Mouse (Mus musculus) right cerebral cortex, postnatal 14 days (tissue): ENCODE measurements around the gene Adamts9.

Source experiments
- DNase-seq: peaks from one replicate; pipeline ENCODE4 v3.0.0; 2022

The Adamts9 gene

GRCm38 (mm10) chr6:92858721-92859510, 84.4 kb downstream of the Adamts9 start:
- no peak for DNase-seq

GRCm38 (mm10) chr6:92857761-92858160, 85.5 kb downstream of the Adamts9 start:
- no peak for DNase-seq

GRCm38 (mm10) chr6:92854873-92855272, 88.4 kb downstream of the Adamts9 start:
- no peak for DNase-seq

- peak; percentile 25 for DNase-seq
Observed at GRCm38 (mm10) chr6:92850250-92850649, 93.0 kb downstream of the Adamts9 start.

- no peak for DNase-seq
Observed at GRCm38 (mm10) chr6:92849208-92849607, 94.1 kb downstream of the Adamts9 start.

DNA sequence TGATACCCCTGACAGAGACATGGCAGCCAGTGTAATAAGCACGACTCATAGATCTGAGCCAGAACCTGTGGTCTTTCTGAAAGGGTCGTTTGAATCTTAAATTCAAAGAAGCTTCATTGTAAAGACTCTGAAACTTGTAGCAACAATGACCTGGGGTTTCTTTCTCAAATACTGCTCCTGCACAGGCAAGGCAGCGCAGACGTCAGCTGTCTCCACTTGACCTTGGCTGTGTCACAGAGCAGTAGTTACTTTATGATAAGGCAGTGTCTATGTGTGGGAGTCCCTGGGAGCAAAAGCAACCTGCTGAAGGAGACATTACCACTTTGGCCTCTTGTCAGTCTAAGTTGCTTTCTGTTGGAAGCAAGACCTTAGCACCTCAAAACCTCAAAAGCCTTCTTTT, 96.7 kb downstream of the Adamts9 start:
- DNase-seq, result no peak

DNA sequence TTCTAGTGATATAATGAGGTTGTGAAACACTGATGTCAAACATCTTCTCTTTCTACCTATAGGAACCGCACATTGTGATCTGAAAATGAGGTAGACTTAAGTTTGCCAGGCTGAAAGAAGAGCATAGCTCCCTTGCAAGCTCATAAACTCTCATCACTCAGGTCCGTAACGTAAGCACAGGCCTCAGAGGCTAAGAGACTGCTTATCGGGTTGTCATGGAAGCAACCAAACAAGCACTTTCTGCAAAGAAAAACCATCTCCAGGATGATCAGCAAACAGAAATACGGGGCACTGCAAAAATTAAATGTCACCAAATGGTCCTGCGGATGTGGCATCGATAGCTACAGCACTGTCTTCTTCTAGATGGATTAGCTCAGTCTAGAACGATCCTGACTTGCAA, 97.4 kb downstream of the Adamts9 start:
- DNase-seq, result no peak

- DNase-seq, result no peak
Observed at GRCm38 (mm10) chr6:92843474-92843873, 99.8 kb downstream of the Adamts9 start.

GRCm38 (mm10) chr6:92842000-92842399, 101.3 kb downstream of the Adamts9 start:
- no peak for DNase-seq

DNA sequence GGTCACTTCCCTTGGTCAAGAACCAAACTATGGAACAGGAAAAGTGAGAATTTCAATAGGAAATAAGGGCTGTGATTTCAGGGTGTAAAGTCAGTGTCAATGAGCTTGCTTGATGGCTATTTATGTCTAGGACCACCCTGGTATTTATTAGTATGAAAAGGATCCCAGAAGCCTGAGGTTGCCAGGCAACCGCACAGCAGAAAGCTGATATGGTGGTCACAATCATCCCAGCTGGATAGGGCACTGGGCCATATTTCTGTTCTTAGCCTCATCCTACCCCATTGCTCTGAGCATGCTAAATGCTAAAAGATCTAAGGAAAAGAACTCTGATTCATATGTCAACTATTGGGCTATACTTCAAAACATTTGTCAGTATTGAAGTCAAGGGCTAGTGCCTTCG, 112.2 kb downstream of the Adamts9 start:
- DNase-seq, result no peak

GRCm38 (mm10) chr6:92829148-92829547, 114.1 kb downstream of the Adamts9 start:
- DNase-seq, result no peak

GRCm38 (mm10) chr6:92827360-92827759, 115.9 kb downstream of the Adamts9 start:
- no peak for DNase-seq

GRCm38 (mm10) chr6:92826561-92826960, 116.7 kb downstream of the Adamts9 start:
- DNase-seq, result no peak

- no peak for DNase-seq
Observed at GRCm38 (mm10) chr6:92823991-92824390, 119.3 kb downstream of the Adamts9 start.

- no peak for DNase-seq
Observed at GRCm38 (mm10) chr6:92822006-92822405, 121.3 kb downstream of the Adamts9 start.

DNA sequence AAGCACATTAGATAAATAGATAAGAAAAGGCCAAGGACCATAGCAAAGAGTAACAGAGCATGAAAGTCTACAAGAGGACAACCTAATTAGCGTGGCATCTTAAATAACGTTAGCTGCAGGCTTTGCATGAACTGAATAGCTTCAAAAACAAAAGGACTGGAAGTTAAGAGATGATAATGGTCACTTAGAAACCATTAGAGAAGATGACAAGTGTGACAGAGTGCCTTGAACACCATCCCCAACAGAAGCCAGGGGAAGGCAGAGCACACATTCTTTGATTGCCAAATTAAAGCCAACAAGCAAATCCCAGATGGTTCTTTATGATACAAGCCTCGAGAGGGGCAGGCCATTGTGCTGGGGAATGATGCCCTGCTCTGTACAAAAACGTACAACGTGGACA, 121.7 kb downstream of the Adamts9 start:
- DNase-seq, result no peak

GRCm38 (mm10) chr6:92817661-92818060, 125.6 kb downstream of the Adamts9 start:
- no peak for DNase-seq

GRCm38 (mm10) chr6:92816311-92816751, 127.0 kb downstream of the Adamts9 start, which contains the start of gene A730049H05Rik:
Gene A730049H05Rik, plus strand, starts transcription at chr6:92816478.
- no peak for DNase-seq

DNA sequence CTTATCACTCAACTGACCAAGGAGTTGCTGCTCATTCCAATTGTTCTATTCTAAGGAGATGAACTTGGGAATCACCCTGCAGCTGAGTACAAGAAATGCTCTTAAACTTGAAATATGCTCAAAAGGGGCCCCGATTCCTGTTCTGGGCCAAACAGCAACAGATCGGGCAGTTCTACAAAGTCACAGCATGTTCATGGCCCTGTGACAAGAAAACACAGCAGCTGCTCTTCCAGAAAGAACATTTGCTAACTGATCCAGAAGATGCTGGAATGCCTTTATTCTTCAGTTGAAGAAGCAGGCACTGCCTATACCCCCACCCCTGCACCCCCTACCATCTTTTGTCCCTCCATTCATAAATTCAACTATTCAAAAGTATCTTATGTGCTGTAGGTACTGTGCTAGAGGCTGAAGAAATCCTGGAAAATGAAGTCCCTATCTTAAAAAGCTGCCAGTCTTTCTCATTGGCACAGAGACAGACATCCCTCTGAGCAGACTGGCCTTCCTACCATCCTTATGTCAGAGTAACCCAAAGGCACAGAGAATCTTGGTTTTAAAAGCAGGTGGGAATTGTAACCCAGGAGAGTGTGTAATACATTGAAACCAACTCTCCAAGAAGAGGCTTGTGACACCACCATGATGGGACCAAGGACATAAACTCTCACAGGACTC, 130.5 kb downstream of the Adamts9 start:
- no peak for DNase-seq

DNA sequence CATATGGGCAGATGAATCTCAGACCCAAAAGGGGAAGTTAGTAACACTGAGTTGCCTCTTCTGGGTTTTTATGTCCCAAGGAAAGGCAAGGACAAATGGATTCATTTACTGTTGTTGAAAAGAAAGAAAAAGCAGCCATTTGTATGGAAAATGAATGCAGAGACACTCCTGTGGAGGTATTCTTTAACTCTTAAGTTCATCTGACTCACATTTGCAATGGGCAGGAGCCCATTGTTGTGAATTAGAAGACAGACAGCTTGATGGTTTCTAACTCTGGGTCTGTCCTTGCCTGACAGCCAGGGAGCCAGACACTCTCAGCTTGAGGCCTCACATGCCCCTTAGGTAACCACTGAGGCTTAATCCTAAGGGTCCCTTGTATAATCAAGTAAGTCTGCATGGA, 131.7 kb downstream of the Adamts9 start:
- DNase-seq, result no peak

GRCm38 (mm10) chr6:92810628-92811027, 132.7 kb downstream of the Adamts9 start:
- no peak for DNase-seq

GRCm38 (mm10) chr6:92809818-92810217, 133.5 kb downstream of the Adamts9 start:
- no peak for DNase-seq

- no peak for DNase-seq
Observed at GRCm38 (mm10) chr6:92804254-92804971, 138.9 kb downstream of the Adamts9 start.

DNA sequence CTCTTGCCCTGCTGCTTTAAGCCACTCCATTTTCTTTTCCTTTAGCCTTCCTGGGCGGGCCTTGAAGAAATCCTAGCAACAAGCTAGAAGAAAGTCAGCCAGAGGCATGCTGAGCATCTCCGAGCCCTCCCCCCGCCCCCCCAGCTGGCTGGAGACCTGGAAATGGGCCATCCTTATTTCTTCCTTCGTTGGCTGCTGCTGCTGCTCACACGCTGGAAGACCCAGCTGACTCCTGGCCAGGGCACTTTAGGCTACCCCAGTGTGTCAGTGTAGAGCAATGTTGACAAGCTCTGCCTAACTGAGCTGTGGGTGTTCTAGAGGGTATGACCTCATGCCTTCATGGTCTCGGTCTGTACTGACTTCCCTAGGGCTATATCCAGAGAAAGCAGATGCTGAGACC, 140.1 kb downstream of the Adamts9 start:
- DNase-seq, result no peak
